Mouse (Mus musculus) erythroblast, embryonic 14.5 days (primary cell): ENCODE results near the gene Adora2a. TPM values are rescaled to one million over a fixed set of nuclear protein-coding genes. Genes with fewer than 3 reads are reported as not detected.
"Not testable (repeated sequence)": the region's sequence is repeated elsewhere in the genome, so short reads cannot be mapped to it uniquely, and the experiment has no call there.

Source experiments
- H3K27me3 ChIP-seq: 2 replicates; pipeline ENCODE4 v1.6.1; 2012; ENCODE audit warnings: inconsistent platforms; ENCODE audit not compliant: control insufficient read depth
- H3K36me3 ChIP-seq: 2 replicates; pipeline ENCODE4 v1.6.1; 2012; ENCODE audit warnings: mild to moderate bottlenecking, inconsistent platforms; ENCODE audit not compliant: control insufficient read depth
- H3K4me1 ChIP-seq: 2 replicates; pipeline ENCODE4 v1.6.1; 2012; ENCODE audit warnings: inconsistent platforms; ENCODE audit not compliant: control insufficient read depth
- H3K4me3 ChIP-seq: replicated peaks from 2 replicates; pipeline ENCODE3; 2012; ENCODE audit warnings: moderate library complexity, mild to moderate bottlenecking, inconsistent platforms
- H3K9me3 ChIP-seq: 2 replicates; pipeline ENCODE4 v1.6.1; 2012; ENCODE audit warnings: low read length, inconsistent platforms, mixed read lengths; ENCODE audit not compliant: control insufficient read depth
- GATA1 ChIP-seq: IDR thresholded peaks from 2 replicates; pipeline ENCODE4 v1.6.1; 2012; ENCODE audit warnings: low read length, inconsistent platforms, mixed read lengths
- TAL1 ChIP-seq: IDR thresholded peaks from 3 replicates; pipeline ENCODE4 v1.6.1; 2012; ENCODE audit warnings: low read length, inconsistent platforms, mixed read lengths
- polyA plus RNA-seq: library from polyadenylated mRNA; stranded (reverse); fragments of >175 nt; gene quantifications from 2 replicates; pipeline ENCODE4 v1.2.3, GENCODE M21; 2012

The Adora2a gene
- polyA plus RNA-seq, 1 experiment = not detected

DNA sequence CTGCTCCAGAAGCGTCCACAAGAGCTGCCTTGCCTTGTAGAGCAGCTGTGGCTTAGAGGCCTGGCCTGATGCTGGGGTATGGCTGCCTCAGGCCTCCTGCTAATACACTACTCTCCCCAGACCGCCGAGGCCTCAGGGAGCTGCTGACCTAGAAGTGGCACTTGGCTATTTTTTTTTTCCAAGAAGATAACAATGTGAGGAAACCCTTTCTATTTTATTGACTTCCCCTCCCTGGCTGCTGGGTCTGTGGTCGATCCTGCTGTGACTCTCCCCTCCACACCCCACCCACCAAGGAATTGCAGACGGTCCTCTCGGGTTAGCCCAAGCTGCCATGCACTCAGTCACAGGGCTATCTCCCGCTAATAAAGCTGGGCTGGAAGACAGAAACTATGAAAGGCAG lies 17.5 kb downstream of the Adora2a start:
- Histone ChIP-seq H3K4me1 (no peaks in the 10 kb centered on the region), H3K27me3 (no peaks in the 10 kb centered on the region), H3K9me3 (no peaks in the 10 kb centered on the region), H3K36me3 (no peaks in the 10 kb centered on the region; the same call in 1 of the 2 replicates), H3K4me3 (no peak overlapping the region)
- TF ChIP-seq GATA1 = no peak
- TF ChIP-seq TAL1 = no peak

DNA sequence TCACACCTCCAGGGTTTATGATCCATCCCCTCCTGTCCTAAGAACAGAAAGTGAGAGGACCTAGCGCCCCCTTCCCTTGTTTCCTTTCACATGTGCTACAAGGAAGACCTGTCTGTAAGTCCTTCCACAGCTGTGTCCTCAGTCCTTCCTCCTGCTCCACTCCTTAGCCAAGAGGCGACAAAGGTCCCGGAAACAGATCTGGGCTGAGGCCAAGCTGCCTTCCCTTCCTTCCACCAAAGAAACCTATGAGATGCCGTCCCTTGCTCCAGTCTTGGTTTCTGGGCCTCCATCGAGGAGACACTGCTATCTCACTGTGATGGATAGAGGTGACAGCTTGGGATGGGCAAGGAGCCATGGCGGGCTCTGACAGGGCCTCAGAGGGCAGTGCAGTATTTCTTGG lies 18.4 kb downstream of the Adora2a start:
- no peak for TF ChIP-seq GATA1
- Histone ChIP-seq H3K27me3 (no peaks in the 10 kb centered on the region), H3K36me3 (no peaks in the 10 kb centered on the region; the same call in 1 of the 2 replicates), H3K4me3 (no peak overlapping the region), H3K9me3 (no peaks in the 10 kb centered on the region), H3K4me1 (no peaks in the 10 kb centered on the region)

DNA sequence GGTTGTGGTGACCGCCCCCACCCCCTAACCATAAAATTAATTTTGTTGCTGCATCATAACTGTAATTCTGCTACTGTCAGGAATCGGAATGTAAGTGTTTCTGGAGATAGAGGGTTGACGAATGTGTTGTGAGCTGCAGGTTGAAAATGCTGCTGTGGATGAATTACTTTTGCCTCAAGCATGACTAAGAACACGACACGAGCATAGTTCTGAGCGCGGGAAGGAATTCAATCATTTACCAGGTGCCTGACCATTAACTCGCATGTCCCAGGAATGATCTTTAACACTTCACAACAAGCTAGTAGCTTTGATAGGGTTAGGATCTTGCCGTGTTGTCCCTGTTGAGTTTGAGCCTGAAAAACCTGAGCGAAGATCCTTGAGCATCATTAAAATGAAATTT lies 20.6 kb downstream of the Adora2a start:
- Histone ChIP-seq H3K4me1 (no peaks in the 10 kb centered on the region), H3K36me3 (no peaks in the 10 kb centered on the region; the same call in 1 of the 2 replicates), H3K27me3 (no peaks in the 10 kb centered on the region), H3K4me3 (no peak overlapping the region), H3K9me3 (no peaks in the 10 kb centered on the region)
- TF ChIP-seq TAL1 (no peak), GATA1 (no peak)

DNA sequence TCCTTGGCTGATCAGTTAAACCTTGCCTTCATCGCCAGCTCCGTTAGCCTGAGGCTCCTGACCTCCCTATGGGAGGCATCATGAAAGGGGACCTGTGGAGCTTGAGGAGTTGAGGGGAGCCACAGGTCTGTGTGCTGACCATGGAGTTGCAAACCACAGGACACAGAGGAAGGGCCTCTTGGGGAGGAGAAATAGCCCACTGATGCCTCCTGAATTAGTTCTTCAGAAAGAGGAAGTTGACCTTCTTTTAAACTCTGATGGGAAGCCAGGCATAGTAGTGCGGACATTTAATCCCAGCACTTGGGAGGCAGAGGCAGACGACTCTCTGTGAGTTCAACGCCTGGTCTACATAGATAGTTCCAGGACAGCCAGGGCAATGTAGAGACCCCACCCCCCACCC lies 22.2 kb downstream of the Adora2a start:
- Histone ChIP-seq H3K36me3 (no peaks in the 10 kb centered on the region), H3K4me1 (no peaks in the 10 kb centered on the region), H3K4me3 (no peak overlapping the region), H3K9me3 (no peaks in the 10 kb centered on the region), H3K27me3 (no peaks in the 10 kb centered on the region)
- TF ChIP-seq TAL1 = no peak
- TF ChIP-seq GATA1 = no peak

DNA sequence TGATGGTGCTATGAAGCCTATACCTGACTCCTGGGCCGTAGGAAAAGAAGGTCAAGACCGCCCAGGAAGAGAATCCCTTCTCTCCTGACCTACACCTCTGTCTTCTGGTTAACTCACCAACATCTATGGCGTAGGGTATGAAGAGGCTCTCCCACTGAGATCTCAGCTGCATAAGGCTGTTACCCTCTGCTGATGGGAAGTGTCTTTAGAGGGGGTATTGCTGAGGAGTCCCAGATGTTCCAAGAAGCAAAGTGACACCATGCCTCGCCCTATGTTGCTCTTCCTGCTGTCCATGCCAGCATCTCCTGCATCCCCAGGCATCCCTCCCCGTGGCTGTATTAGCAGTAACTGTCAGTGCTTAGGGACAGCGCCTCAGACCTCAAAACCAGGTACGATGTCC lies 22.7 kb downstream of the Adora2a start:
- TF ChIP-seq TAL1 (no peak), GATA1 (no peak)

DNA sequence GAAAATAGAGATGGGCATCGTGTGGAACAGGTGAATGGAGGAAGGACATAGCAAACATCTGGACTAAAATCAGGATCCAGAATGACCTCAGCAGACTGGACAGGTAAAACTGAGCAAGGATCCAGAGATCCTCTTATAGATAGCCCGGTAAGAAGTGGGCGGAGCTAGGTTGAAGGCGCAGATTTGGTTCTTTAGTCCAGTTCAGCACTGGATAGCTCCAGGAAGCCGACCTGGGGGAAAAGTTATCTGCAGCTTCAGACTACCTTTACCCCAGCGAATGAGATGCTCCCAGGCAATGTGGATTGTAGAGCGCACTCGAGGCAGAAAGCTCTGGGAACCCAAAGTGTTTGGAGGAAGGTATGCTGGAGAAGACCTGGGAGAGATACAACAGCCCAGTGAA lies 25.3 kb downstream of the Adora2a start:
- no peaks in the 10 kb centered on the region for H3K4me1 ChIP-seq
- H3K27me3 ChIP-seq = no peaks in the 10 kb centered on the region
- no peak for TF ChIP-seq TAL1
- no peak for TF ChIP-seq GATA1
- no peak overlapping the region for H3K4me3 ChIP-seq
- peaks cover 6% of the 10 kb centered on the region for H3K9me3 ChIP-seq
- H3K36me3 ChIP-seq = no peaks in the 10 kb centered on the region

More for the DNA sequence above, 22.7 kb downstream of the Adora2a start:
- H3K4me1 ChIP-seq = no peaks in the 10 kb centered on the region
- H3K4me3 ChIP-seq = no peak overlapping the region
- H3K36me3 ChIP-seq = no peaks in the 10 kb centered on the region
- no peaks in the 10 kb centered on the region for H3K27me3 ChIP-seq
- H3K9me3 ChIP-seq = no peaks in the 10 kb centered on the region

DNA sequence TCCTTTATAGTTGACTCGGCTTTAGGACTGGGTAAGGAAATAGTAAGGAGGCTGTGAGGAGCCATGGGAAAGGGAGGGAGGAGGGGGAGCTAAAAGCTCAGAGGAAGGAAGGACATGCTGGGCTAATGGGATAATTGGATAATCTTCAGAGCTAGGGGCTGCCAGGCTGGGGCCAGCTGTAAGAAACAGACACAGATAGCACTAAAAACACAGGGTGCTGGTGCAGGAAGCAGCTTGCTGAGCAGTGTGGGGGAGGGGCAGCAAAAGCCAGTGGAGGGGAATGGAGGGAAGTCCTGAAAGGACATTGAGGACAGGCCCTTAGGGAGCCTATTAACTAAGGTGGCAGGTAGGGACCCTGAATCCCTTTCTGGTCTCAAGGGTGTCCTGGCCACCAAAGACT lies 27.9 kb downstream of the Adora2a start:
- H3K9me3 ChIP-seq, H3K4me1 ChIP-seq, H3K36me3 ChIP-seq, H3K4me3 ChIP-seq, H3K27me3 ChIP-seq: not testable (repeated sequence)

DNA sequence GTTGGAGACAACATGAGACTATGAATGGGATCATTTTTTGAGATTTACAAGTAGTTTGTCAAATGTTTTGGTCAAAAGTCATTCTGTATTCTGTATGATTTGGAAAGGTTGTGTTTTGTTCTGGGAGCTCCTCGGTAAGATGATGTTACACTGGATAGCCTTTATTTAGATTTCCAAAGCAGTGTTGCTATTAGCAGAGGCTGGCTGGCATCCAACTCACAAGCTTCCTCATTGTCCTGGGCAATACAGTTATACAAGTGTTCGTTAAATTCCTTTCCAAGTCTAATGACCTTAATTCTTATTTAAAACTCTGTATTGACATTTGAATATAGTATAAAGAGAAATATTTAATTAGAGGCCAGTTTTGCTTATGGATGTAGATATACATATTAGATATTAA lies 28.6 kb downstream of the Adora2a start:
- Histone ChIP-seq H3K4me3 (no peak overlapping the region), H3K4me1 (no peaks in the 10 kb centered on the region), H3K27me3 (no peaks in the 10 kb centered on the region), H3K9me3 (peaks cover 6% of the 10 kb centered on the region), H3K36me3 (no peaks in the 10 kb centered on the region)
- TF ChIP-seq TAL1 = no peak
- TF ChIP-seq GATA1 = no peak

DNA sequence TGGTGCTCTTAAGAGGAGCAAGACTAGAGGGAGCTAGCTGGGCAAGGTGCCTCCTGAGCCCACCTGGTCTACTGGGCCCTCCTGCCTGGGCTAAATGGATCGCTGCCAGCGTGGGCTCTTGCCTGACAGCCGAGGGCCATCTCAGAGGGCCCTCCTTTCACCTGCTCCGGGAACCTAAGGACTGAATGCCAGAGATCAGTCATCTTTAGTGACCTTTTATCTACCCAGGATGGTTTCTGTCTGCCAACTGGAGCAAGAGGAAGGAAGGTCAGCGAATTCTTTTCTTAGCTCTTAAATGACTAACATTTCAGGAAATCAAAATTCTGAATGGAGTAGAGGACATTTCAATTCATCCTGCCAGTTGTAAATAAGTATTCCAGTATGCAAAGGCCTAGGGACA lies 33.9 kb downstream of the Adora2a start:
- no peak for TF ChIP-seq TAL1
- TF ChIP-seq GATA1 = no peak
- no peaks in the 10 kb centered on the region for H3K27me3 ChIP-seq
- H3K4me3 ChIP-seq = no peak overlapping the region
- H3K9me3 ChIP-seq = peaks cover 6% of the 10 kb centered on the region
- H3K4me1 ChIP-seq = no peaks in the 10 kb centered on the region
- no peaks in the 10 kb centered on the region for H3K36me3 ChIP-seq

DNA sequence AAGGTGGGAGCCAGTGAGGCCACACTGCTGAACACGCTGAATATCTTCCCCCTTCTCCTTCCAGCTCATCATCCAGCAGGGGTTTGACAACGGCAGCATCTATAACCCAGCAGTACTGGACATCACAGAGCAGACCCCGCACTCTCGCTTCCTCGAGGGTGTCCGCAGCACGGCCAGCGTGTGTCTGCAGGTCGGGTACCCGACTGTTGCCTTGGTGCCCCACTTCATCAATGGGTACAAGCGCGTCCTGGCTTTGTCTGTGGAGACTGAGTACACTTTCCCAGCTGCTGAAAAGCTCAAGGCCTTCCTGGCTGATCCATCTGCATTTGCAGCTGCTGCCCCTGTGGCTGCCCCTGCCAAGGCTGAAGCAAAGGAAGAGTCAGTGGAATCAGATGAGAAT lies 35.9 kb downstream of the Adora2a start:
- Histone ChIP-seq H3K36me3 (no peaks in the 10 kb centered on the region), H3K4me3 (no peak overlapping the region), H3K4me1 (no peaks in the 10 kb centered on the region), H3K9me3 (no peaks in the 10 kb centered on the region), H3K27me3 (no peaks in the 10 kb centered on the region)
- TF ChIP-seq GATA1 = no peak
- no peak for TF ChIP-seq TAL1

DNA sequence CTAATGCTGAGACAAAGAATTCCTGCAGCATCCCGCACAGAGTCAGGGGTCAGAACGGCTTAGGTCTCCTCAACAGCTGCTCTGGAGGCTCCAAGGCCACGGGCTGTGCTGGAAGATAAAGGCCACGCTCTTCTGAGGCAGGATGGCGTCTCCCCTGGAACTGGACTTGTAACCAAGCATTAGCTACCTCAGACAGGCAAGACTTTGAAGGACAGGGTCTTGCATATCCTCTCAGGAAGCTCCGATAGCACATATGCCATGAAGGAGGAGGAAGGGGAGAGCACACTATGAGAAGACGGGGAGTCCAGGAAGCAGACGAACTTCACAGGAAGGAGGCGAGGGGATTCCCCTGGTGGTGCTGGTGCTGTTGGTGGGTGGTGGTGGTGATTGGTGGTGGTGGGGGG lies 37.2 kb downstream of the Adora2a start:
- not testable (repeated sequence) for H3K4me3 ChIP-seq, H3K9me3 ChIP-seq, H3K36me3 ChIP-seq, H3K27me3 ChIP-seq, H3K4me1 ChIP-seq
